Mouse (Mus musculus): ENCODE measurements around the gene Gprc5b. TPM values are rescaled to one million over a fixed set of nuclear protein-coding genes. Genes with fewer than 3 reads are reported as not detected.

Gprc5b gene
- polyA plus RNA-seq, 1 experiment from 2014 or later: 0.66 TPM

DNA sequence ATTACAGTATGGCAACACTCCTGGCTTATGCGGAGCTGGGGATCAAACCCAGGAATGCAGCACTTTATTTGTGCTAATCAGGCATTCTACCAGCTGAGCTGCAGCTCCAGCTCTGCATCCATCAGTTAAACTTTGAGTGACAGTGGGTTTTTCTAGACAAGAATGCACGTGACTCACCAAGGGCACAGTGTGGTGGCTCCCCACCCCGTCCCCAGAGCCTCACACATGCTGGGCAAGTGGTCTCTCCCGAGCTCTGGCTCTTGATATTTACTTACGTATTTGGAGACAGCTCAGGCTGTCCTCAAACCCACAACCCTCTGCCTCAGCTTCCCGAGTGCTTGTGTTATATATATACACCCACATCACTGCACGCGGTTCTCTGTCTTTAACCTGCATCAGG lies 66.1 kb downstream of the Gprc5b start:
- peaks cover 6% of the 10 kb centered on the region; the same call in 1 of the 2 replicates for H3K4me1 ChIP-seq (replicated peaks; ENCODE audit: control insufficient read depth, insufficient read depth, low read length)
- H3K9me3 ChIP-seq (ENCODE audit: control insufficient read depth): no peaks in the 10 kb centered on the region
- 77% methylated on average over 8 of the region's 8 CpGs for WGBS
- no peak overlapping the region for H3K9ac ChIP-seq (ENCODE audit: low read depth, low read length)
- H3K27ac ChIP-seq (ENCODE audit: low read depth, low read length): no peak overlapping the region
- no peak overlapping the region for H3K4me3 ChIP-seq (ENCODE audit: low read depth, low read length)
- ATAC-seq: no peak
- no peaks in the 10 kb centered on the region for H3K27me3 ChIP-seq (replicated peaks; ENCODE audit: control insufficient read depth, insufficient read depth, low read length)
- no peak for TF ChIP-seq CTCF (IDR thresholded peaks at IDR 0.05; ENCODE audit: low read depth)
- H3K4me2 ChIP-seq (replicated peaks; ENCODE audit: low read depth): no peak overlapping the region
- H3K36me3 ChIP-seq (ENCODE audit: control insufficient read depth, insufficient read depth): no peaks in the 10 kb centered on the region

DNA sequence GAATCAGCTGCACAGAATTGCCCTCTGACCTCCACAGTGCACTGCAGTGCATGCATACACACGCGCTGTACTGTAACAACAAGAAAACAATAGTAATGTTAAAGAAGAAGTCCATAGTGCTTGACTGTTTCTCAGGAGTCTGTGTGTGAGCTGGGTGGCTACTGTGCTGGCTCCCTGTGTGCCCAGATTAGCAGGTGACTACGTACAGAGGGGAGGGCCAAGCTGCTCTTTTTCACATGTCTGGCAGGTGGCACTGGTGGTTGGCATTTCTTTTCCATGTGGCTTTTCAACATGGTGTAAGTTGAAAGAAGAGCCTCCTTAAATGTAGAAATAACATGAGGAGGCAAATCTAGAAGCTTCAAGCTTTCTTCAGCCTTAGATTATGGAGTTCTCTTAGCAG lies 66.7 kb downstream of the Gprc5b start:
- no peak for TF ChIP-seq CTCF (IDR thresholded peaks at IDR 0.05; ENCODE audit: low read depth)
- Histone ChIP-seq H3K9ac (ENCODE audit: low read depth, low read length) (no peak overlapping the region), H3K27ac (ENCODE audit: low read depth, low read length) (no peak overlapping the region), H3K9me3 (ENCODE audit: control insufficient read depth) (no peaks in the 10 kb centered on the region), H3K4me3 (ENCODE audit: low read depth, low read length) (no peak overlapping the region), H3K36me3 (ENCODE audit: control insufficient read depth, insufficient read depth) (no peaks in the 10 kb centered on the region), H3K4me2 (replicated peaks; ENCODE audit: low read depth) (no peak overlapping the region), H3K27me3 (replicated peaks; ENCODE audit: control insufficient read depth, insufficient read depth, low read length) (no peaks in the 10 kb centered on the region), H3K4me1 (replicated peaks; ENCODE audit: control insufficient read depth, insufficient read depth, low read length) (peaks cover 6% of the 10 kb centered on the region; the same call in 1 of the 2 replicates)
- no peak for ATAC-seq
- 91% methylated on average over 3 of the region's 3 CpGs for WGBS

GRCm38 (mm10) chr7:118927279-118927678 lies 67.7 kb downstream of the Gprc5b start:
- no peak overlapping the region for H3K9ac ChIP-seq (ENCODE audit: low read depth, low read length)
- no peak for TF ChIP-seq CTCF (IDR thresholded peaks at IDR 0.05; ENCODE audit: low read depth)
- H3K36me3 ChIP-seq (ENCODE audit: control insufficient read depth, insufficient read depth): no peaks in the 10 kb centered on the region
- no peak overlapping the region for H3K4me2 ChIP-seq (replicated peaks; ENCODE audit: low read depth)
- ATAC-seq: no peak
- 92% methylated on average over 2 of the region's 2 CpGs for WGBS
- H3K27ac ChIP-seq (ENCODE audit: low read depth, low read length): no peak overlapping the region
- peaks cover 6% of the 10 kb centered on the region; the same call in 1 of the 2 replicates for H3K4me1 ChIP-seq (replicated peaks; ENCODE audit: control insufficient read depth, insufficient read depth, low read length)
- no peaks in the 10 kb centered on the region for H3K27me3 ChIP-seq (replicated peaks; ENCODE audit: control insufficient read depth, insufficient read depth, low read length)
- no peak overlapping the region for H3K4me3 ChIP-seq (ENCODE audit: low read depth, low read length)
- no peaks in the 10 kb centered on the region for H3K9me3 ChIP-seq (ENCODE audit: control insufficient read depth)

DNA sequence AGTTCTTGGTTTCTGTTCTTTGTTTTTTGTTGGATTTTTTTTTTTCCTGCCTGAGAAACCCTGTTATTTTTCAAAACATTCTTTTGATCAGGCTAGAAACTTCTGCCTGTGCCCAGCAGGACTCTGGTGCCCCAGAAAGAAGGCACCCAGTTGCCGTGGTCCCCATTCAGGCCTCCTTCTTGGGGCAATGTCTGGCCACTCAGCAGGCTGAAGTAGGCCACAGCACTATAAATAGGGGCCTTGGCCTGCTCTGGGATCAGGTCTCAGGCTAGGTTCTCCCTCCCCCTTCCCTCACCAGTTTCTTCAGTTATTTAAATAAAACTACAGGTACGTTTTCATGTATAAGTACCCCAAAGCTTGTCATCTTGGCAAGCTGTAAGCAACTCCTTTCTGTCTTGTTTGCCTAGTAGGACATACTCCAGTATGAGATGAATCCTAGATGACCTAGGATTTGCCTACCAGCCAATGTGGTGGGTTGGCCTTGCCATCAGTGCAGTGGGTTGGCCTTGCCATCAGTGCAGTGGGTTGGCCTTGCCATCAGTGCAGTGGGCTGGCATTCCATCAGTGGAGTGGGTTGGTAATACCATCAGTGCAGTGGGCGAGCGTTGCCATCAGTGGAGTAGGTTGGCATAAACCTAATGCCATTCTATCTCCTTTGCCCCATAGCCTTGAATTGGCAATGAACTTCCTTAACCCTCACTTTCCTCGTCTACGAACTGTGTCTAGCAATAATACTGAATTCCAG lies 68.3 kb downstream of the Gprc5b start:
- 87% methylated on average over 6 of the region's 6 CpGs for WGBS
- Histone ChIP-seq H3K4me2 (replicated peaks; ENCODE audit: low read depth) (no peak overlapping the region), H3K9ac (ENCODE audit: low read depth, low read length) (no peak overlapping the region), H3K9me3 (ENCODE audit: control insufficient read depth) (no peaks in the 10 kb centered on the region), H3K36me3 (ENCODE audit: control insufficient read depth, insufficient read depth) (no peaks in the 10 kb centered on the region), H3K4me1 (replicated peaks; ENCODE audit: control insufficient read depth, insufficient read depth, low read length) (peaks cover 6% of the 10 kb centered on the region; the same call in 1 of the 2 replicates), H3K27me3 (replicated peaks; ENCODE audit: control insufficient read depth, insufficient read depth, low read length) (no peaks in the 10 kb centered on the region), H3K4me3 (ENCODE audit: low read depth, low read length) (no peak overlapping the region), H3K27ac (ENCODE audit: low read depth, low read length) (no peak overlapping the region)
- no peak for ATAC-seq
- TF ChIP-seq CTCF (IDR thresholded peaks at IDR 0.05; ENCODE audit: low read depth): no peak

DNA sequence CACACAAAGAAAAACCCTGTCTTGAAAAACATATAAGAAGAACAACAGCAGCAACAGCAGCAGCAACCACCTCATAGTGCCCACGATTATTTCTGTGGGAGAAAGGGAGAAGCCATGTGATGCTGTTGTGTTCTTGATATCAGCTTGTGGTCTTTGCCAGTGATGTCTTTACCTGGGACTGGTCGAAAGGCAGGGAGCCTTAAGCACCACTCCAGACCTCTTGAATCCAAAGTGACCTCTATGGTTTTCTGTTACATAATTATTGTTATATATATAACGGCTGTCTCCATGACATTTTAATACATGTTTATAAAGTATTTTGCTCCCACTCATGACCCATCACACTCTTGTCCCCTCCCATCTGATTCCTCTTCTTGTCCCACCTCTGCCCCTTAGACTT lies 69.5 kb downstream of the Gprc5b start:
- H3K4me3 ChIP-seq (ENCODE audit: low read depth, low read length): no peak overlapping the region
- no peak for ATAC-seq
- H3K9me3 ChIP-seq (ENCODE audit: control insufficient read depth): no peaks in the 10 kb centered on the region
- H3K9ac ChIP-seq (ENCODE audit: low read depth, low read length): no peak overlapping the region
- WGBS: 79% methylated on average over 3 of the region's 3 CpGs
- no peaks in the 10 kb centered on the region for H3K36me3 ChIP-seq (ENCODE audit: control insufficient read depth, insufficient read depth)
- H3K4me1 ChIP-seq (replicated peaks; ENCODE audit: control insufficient read depth, insufficient read depth, low read length): peaks cover 6% of the 10 kb centered on the region; the same call in 1 of the 2 replicates
- H3K27me3 ChIP-seq (replicated peaks; ENCODE audit: control insufficient read depth, insufficient read depth, low read length): no peaks in the 10 kb centered on the region
- no peak overlapping the region for H3K4me2 ChIP-seq (replicated peaks; ENCODE audit: low read depth)
- no peak overlapping the region for H3K27ac ChIP-seq (ENCODE audit: low read depth, low read length)
- no peak for TF ChIP-seq CTCF (IDR thresholded peaks at IDR 0.05; ENCODE audit: low read depth)

- H3K9ac ChIP-seq (ENCODE audit: low read depth, low read length): no peak overlapping the region
- no peak for ATAC-seq
- H3K4me1 ChIP-seq (replicated peaks; ENCODE audit: control insufficient read depth, insufficient read depth, low read length): no peaks in the 10 kb centered on the region
Measured at GRCm38 (mm10) chr7:118922441-118923202, 72.4 kb downstream of the Gprc5b start.

More at GRCm38 (mm10) chr7:118922441-118923202, 72.4 kb downstream of the Gprc5b start:
- no peaks in the 10 kb centered on the region for H3K27me3 ChIP-seq (replicated peaks; ENCODE audit: control insufficient read depth, insufficient read depth, low read length)
- H3K27ac ChIP-seq (ENCODE audit: low read depth, low read length): no peak overlapping the region; the same call in 1 of the 2 replicates
- no peaks in the 10 kb centered on the region for H3K36me3 ChIP-seq (ENCODE audit: control insufficient read depth, insufficient read depth)
- no peak overlapping the region for H3K4me3 ChIP-seq (ENCODE audit: low read depth, low read length)
- no peak overlapping the region for H3K4me2 ChIP-seq (replicated peaks; ENCODE audit: low read depth)
- TF ChIP-seq CTCF (IDR thresholded peaks at IDR 0.05; ENCODE audit: low read depth): no peak
- no peaks in the 10 kb centered on the region for H3K9me3 ChIP-seq (ENCODE audit: control insufficient read depth)
- WGBS: 61% methylated on average over 4 of the region's 4 CpGs

Other genes starting within 250 kb of the Gprc5b start
- 0.83 and 1.1 TPM in 2 replicates for gene Iqck, start 139.5 kb downstream of the Gprc5b start, polyA plus RNA-seq (2015; fragmentation: Nextera tagmentation; extraction: Ambion mirVana)
- 35.8 and 40.0 TPM in 2 replicates for gene Knop1, start 139.0 kb downstream of the Gprc5b start, polyA plus RNA-seq (2015; fragmentation: Nextera tagmentation; extraction: Ambion mirVana)
- not detected in 2 replicates for gene Gpr139, start 189.4 kb upstream of the Gprc5b start, polyA plus RNA-seq (2015; fragmentation: Nextera tagmentation; extraction: Ambion mirVana)